Mouse (Mus musculus) cerebellum, postnatal 36 days (tissue): ENCODE measurements at regions not wholly inside any gene's neighbourhood (a gene's known extent, or its start where the extent isn't known, plus 50 kb on each side); places are given as distances from the start of the nearest gene placed in this dataset.
A peak's percentile ranks its signal among the peaks of the same experiment; 100 is the strongest.
"Not testable (repeated sequence)": the region's sequence is repeated elsewhere in the genome, so short reads cannot be mapped to it uniquely, and the experiment has no call there.

Experiments
- DNase-seq, 2 experiments: peaks; one replicate each; pipeline ENCODE4 v3.0.0; 2021 to 2022; ENCODE audit warnings: mixed read lengths in 2 of 2

- no peak for DNase-seq
These were observed 53.3 kb upstream of the Creb5 start for GRCm38 (mm10) chr6:53233777-53234176.

GRCm38 (mm10) chr6:53232616-53233015 lies 54.5 kb upstream of the Creb5 start:
- DNase-seq = no peak

GRCm38 (mm10) chr6:53229350-53229749 lies 57.7 kb upstream of the Creb5 start:
- DNase-seq = no peak

GRCm38 (mm10) chr6:53222104-53222503 lies 65.0 kb upstream of the Creb5 start:
- DNase-seq = no peak

GRCm38 (mm10) chr6:53221668-53222005 lies 65.4 kb upstream of the Creb5 start:
- no peak for DNase-seq

- DNase-seq = peak; percentile 57 to 61
These were observed 66.0 kb upstream of the Creb5 start for GRCm38 (mm10) chr6:53220784-53221667.

GRCm38 (mm10) chr6:53218871-53219286 lies 68.2 kb upstream of the Creb5 start:
- no peak for DNase-seq

- DNase-seq = peak; percentile 74 to 78
These were observed 69.6 kb upstream of the Creb5 start for GRCm38 (mm10) chr6:53217234-53218015.

GRCm38 (mm10) chr6:53216715-53217114 lies 70.4 kb upstream of the Creb5 start:
- no peak for DNase-seq

GRCm38 (mm10) chr6:53211420-53211819 lies 75.7 kb upstream of the Creb5 start:
- no peak for DNase-seq

- no peak for DNase-seq
These were observed 77.7 kb upstream of the Creb5 start for GRCm38 (mm10) chr6:53209398-53209797.

GRCm38 (mm10) chr6:53208474-53208873 lies 78.6 kb upstream of the Creb5 start:
- no peak for DNase-seq

GRCm38 (mm10) chr6:53207781-53208180 lies 79.3 kb upstream of the Creb5 start:
- DNase-seq = no peak

- DNase-seq = no peak
These were observed 79.7 kb upstream of the Creb5 start for GRCm38 (mm10) chr6:53207361-53207760.

GRCm38 (mm10) chr6:53201281-53201956 lies 85.7 kb upstream of the Creb5 start:
- peak; percentile 13 to 31 for DNase-seq

GRCm38 (mm10) chr6:53199474-53199873 lies 87.6 kb upstream of the Creb5 start:
- DNase-seq = no peak

- DNase-seq = not testable (repeated sequence)
These were observed 104.9 kb upstream of the Creb5 start for GRCm38 (mm10) chr6:53182131-53182530.

- peak; percentile 22 to 24 for DNase-seq
These were observed 96.0 kb upstream of the Jazf1 start for GRCm38 (mm10) chr6:53164423-53164841.

- no peak for DNase-seq
These were observed 94.7 kb upstream of the Jazf1 start for GRCm38 (mm10) chr6:53163091-53163490.

GRCm38 (mm10) chr6:53161627-53162026 lies 93.2 kb upstream of the Jazf1 start:
- no peak for DNase-seq

GRCm38 (mm10) chr6:53154621-53155020 lies 86.2 kb upstream of the Jazf1 start:
- no peak for DNase-seq

GRCm38 (mm10) chr6:53147478-53147877 lies 79.0 kb upstream of the Jazf1 start:
- no peak for DNase-seq

- peak; percentile 56 to 58 for DNase-seq
These were observed 75.6 kb upstream of the Jazf1 start for GRCm38 (mm10) chr6:53143846-53144584.
